Mouse (Mus musculus): ENCODE measurements around the gene Efhc1.
A peak's percentile ranks its signal among the peaks of the same experiment; 100 is the strongest.
"Not testable (repeated sequence)": the region's sequence is repeated elsewhere in the genome, so short reads cannot be mapped to it uniquely, and the experiment has no call there.

Gene Efhc1

GRCm38 (mm10) chr1:20951300-20951763, at the start of gene Efhc1:
Efhc1 (plus strand) TSS chr1:20951626.
- peak; percentile 28 for DNase-seq (ENCODE audit: low read depth, low spot score)

GRCm38 (mm10) chr1:20905501-20906127, 45.8 kb upstream of the Efhc1 start:
- no peak for DNase-seq (ENCODE audit: low read depth, low spot score)

- no peak for DNase-seq (ENCODE audit: low read depth, low spot score)
These were observed 45.3 kb upstream of the Efhc1 start for GRCm38 (mm10) chr1:20906128-20906515.

GRCm38 (mm10) chr1:20908541-20908940, 42.9 kb upstream of the Efhc1 start:
- DNase-seq (ENCODE audit: low read depth, low spot score): no peak

GRCm38 (mm10) chr1:20912115-20912514, 39.3 kb upstream of the Efhc1 start:
- DNase-seq (ENCODE audit: low read depth, low spot score): no peak

GRCm38 (mm10) chr1:20912527-20913171, 38.8 kb upstream of the Efhc1 start:
- no peak for DNase-seq (ENCODE audit: low read depth, low spot score)

- DNase-seq (ENCODE audit: low read depth, low spot score): no peak
These were observed 36.7 kb upstream of the Efhc1 start for GRCm38 (mm10) chr1:20914769-20915168.

- no peak for DNase-seq (ENCODE audit: low read depth, low spot score)
These were observed 35.8 kb upstream of the Efhc1 start for GRCm38 (mm10) chr1:20915608-20916007.

- no peak for DNase-seq (ENCODE audit: low read depth, low spot score)
These were observed 33.9 kb upstream of the Efhc1 start for GRCm38 (mm10) chr1:20917496-20918050.

GRCm38 (mm10) chr1:20919728-20920127, 31.7 kb upstream of the Efhc1 start:
- DNase-seq (ENCODE audit: low read depth, low spot score): no peak

- no peak for DNase-seq (ENCODE audit: low read depth, low spot score)
These were observed 30.3 kb upstream of the Efhc1 start for GRCm38 (mm10) chr1:20921081-20921528.

- no peak for DNase-seq (ENCODE audit: low read depth, low spot score)
These were observed 28.6 kb upstream of the Efhc1 start for GRCm38 (mm10) chr1:20922612-20923399.

- not testable (repeated sequence) for DNase-seq (ENCODE audit: low read depth, low spot score)
These were observed 26.1 kb upstream of the Efhc1 start for GRCm38 (mm10) chr1:20925324-20925723.

GRCm38 (mm10) chr1:20925926-20926325, 25.5 kb upstream of the Efhc1 start:
- no peak for DNase-seq (ENCODE audit: low read depth, low spot score)

- DNase-seq (ENCODE audit: low read depth, low spot score): no peak
These were observed 25.1 kb upstream of the Efhc1 start for GRCm38 (mm10) chr1:20926376-20926775.

GRCm38 (mm10) chr1:20928487-20928886, 22.9 kb upstream of the Efhc1 start:
- no peak for DNase-seq (ENCODE audit: low read depth, low spot score)

GRCm38 (mm10) chr1:20933457-20933856, 18.0 kb upstream of the Efhc1 start:
- no peak for DNase-seq (ENCODE audit: low read depth, low spot score)

- DNase-seq (ENCODE audit: low read depth, low spot score): no peak
These were observed 16.3 kb upstream of the Efhc1 start for GRCm38 (mm10) chr1:20935106-20935505.

- no peak for DNase-seq (ENCODE audit: low read depth, low spot score)
These were observed 12.4 kb upstream of the Efhc1 start for GRCm38 (mm10) chr1:20939046-20939445.

GRCm38 (mm10) chr1:20940151-20940550, 11.3 kb upstream of the Efhc1 start:
- DNase-seq (ENCODE audit: low read depth, low spot score): no peak

- DNase-seq (ENCODE audit: low read depth, low spot score): no peak
These were observed 10.1 kb upstream of the Efhc1 start for GRCm38 (mm10) chr1:20941322-20941721.

- no peak for DNase-seq (ENCODE audit: low read depth, low spot score)
These were observed 9.6 kb upstream of the Efhc1 start for GRCm38 (mm10) chr1:20941857-20942256.
